Mouse (Mus musculus): Measurements from ENCODE around the gene Inpp4b. TPM values are rescaled to one million over a fixed set of nuclear protein-coding genes. Genes with fewer than 3 reads are reported as not detected.

Inpp4b gene
- polyA plus RNA-seq, 1 experiment from 2014 or later, result 10.2 TPM

DNA sequence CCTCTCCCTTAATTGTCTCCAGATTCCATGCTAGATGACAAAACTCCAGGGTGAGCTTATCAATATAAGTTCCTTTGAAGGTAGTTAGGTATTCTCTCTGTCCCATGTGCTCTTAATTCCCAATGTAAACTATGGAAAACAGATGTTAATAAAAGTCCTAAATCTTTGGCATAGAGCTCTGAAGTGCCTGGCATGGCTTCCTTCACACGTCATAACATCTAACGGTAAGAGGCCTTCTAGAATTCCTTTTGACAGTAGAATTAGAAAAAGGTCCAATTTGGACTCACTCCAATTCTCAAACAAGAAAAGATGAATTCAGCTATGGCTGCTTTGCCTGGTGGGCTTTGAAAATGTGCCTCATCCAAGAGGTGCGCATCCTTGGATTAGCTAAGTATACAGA lies 236.6 kb downstream of the Inpp4b start:
- Histone ChIP-seq H3K4me3 (no peak overlapping the region), H3K4me1 (replicated peaks) (no peaks in the 10 kb centered on the region), H3K9me3 (replicated peaks) (no peaks in the 10 kb centered on the region), H3K36me3 (no peaks in the 10 kb centered on the region), H3K9ac (no peak overlapping the region), H3K4me2 (no peak overlapping the region), H3K27me3 (replicated peaks) (no peaks in the 10 kb centered on the region), H3K27ac (ENCODE audit: poor library complexity, severe bottlenecking) (no peak overlapping the region)
- ATAC-seq (ENCODE audit: insufficient number of reproducible peaks, low FRiP score), result no peak
- 68% methylated on average over 3 of the region's 3 CpGs for WGBS

DNA sequence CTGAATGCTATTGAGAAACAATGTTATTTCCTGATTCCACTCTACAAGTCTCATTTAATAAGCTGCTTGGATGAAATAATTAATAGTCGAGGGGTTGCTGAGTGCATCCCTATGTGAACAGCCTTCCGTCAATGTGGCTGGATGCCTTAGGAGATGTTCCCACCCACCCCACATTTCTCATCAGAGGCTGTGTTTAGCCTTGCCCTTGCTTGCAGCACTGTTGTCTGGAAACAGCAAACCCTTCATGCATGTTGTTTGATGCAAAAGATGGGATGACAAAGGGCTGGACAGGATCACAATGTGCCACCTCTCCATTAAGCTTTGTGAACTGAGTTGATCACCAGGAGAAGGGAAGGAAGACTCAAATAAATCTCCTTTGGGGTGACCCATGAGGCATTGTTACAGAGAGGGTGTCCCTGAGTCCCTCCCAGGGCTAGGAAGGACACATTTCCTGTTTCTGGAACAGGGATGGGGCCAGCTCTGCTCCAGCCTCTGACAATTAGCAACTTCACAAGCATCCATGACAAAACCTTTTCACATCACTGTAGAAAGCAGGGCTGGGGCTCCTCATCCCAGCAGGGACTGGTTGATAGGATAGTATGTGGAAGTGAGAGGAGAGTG lies 239.6 kb downstream of the Inpp4b start:
- Histone ChIP-seq H3K9ac (no peak overlapping the region), H3K4me1 (replicated peaks) (no peaks in the 10 kb centered on the region), H3K4me3 (no peak overlapping the region), H3K9me3 (replicated peaks) (no peaks in the 10 kb centered on the region), H3K27me3 (replicated peaks) (no peaks in the 10 kb centered on the region), H3K36me3 (no peaks in the 10 kb centered on the region), H3K4me2 (no peak overlapping the region), H3K27ac (ENCODE audit: poor library complexity, severe bottlenecking) (no peak overlapping the region)
- WGBS, result 78% methylated on average over 2 of the region's 2 CpGs
- ATAC-seq (ENCODE audit: insufficient number of reproducible peaks, low FRiP score), result no peak

DNA sequence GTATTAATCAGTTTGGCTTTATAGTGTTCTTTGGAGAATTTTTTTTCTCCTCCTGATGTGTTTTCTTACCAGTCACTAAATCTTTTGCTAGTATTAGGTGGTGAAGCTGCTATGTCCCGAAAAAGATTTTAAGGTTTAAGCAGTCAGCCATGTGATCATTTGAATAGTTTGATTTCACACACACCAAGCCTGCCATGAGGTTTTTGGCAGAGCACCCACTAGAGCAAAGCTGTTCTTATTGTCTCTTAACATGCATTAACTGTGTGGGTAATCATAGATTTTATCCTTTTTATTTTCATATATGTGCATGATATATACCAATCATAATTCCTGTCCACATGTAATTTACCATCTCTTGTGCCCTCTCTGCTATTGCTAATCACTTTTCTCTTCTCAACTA lies 240.6 kb downstream of the Inpp4b start:
- Histone ChIP-seq H3K27me3 (replicated peaks) (no peaks in the 10 kb centered on the region), H3K4me1 (replicated peaks) (no peaks in the 10 kb centered on the region), H3K36me3 (no peaks in the 10 kb centered on the region), H3K27ac (ENCODE audit: poor library complexity, severe bottlenecking) (no peak overlapping the region), H3K9me3 (replicated peaks) (no peaks in the 10 kb centered on the region), H3K4me3 (no peak overlapping the region), H3K9ac (no peak overlapping the region), H3K4me2 (no peak overlapping the region)
- WGBS, result 71% methylated on average over 1 of the region's 1 CpGs
- no peak for ATAC-seq (ENCODE audit: insufficient number of reproducible peaks, low FRiP score)

DNA sequence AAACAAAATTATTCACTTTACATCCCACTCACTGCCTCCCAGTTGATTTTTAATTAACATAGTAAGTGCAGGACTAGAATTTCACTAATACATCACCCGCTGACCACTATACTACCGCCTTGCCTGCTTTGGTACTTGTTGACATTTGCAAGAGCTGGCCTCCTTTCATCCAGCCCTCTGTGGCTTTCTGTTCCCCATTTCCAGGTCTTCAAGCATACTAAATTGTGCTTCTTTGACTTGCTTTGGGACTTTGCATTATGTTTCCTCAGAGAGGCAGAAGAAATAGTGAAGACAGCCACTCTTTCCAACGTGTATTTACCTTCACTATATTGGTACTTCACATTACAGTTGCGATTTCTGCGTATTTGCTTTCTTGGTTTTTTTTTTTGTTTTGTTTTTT lies 244.4 kb downstream of the Inpp4b start:
- Histone ChIP-seq H3K27ac (ENCODE audit: poor library complexity, severe bottlenecking) (no peak overlapping the region), H3K4me1 (replicated peaks) (no peaks in the 10 kb centered on the region), H3K4me3 (no peak overlapping the region), H3K9ac (no peak overlapping the region), H3K4me2 (no peak overlapping the region), H3K9me3 (replicated peaks) (no peaks in the 10 kb centered on the region), H3K27me3 (replicated peaks) (no peaks in the 10 kb centered on the region), H3K36me3 (no peaks in the 10 kb centered on the region)
- ATAC-seq (ENCODE audit: insufficient number of reproducible peaks, low FRiP score), result no peak
- 86% methylated on average over 5 of the region's 5 CpGs for WGBS

GRCm38 (mm10) chr8:81594134-81594714 lies 251.9 kb downstream of the Inpp4b start:
- no peaks in the 10 kb centered on the region for H3K27me3 ChIP-seq (replicated peaks)
- H3K27ac ChIP-seq (ENCODE audit: poor library complexity, severe bottlenecking), result no peak overlapping the region
- WGBS, result 78% methylated on average over 3 of the region's 3 CpGs
- H3K4me1 ChIP-seq (replicated peaks), result no peaks in the 10 kb centered on the region
- no peak overlapping the region for H3K4me3 ChIP-seq
- H3K9ac ChIP-seq, result no peak overlapping the region
- H3K9me3 ChIP-seq (replicated peaks), result no peaks in the 10 kb centered on the region
- no peak for ATAC-seq (ENCODE audit: insufficient number of reproducible peaks, low FRiP score)
- no peaks in the 10 kb centered on the region for H3K36me3 ChIP-seq
- H3K4me2 ChIP-seq, result no peak overlapping the region

DNA sequence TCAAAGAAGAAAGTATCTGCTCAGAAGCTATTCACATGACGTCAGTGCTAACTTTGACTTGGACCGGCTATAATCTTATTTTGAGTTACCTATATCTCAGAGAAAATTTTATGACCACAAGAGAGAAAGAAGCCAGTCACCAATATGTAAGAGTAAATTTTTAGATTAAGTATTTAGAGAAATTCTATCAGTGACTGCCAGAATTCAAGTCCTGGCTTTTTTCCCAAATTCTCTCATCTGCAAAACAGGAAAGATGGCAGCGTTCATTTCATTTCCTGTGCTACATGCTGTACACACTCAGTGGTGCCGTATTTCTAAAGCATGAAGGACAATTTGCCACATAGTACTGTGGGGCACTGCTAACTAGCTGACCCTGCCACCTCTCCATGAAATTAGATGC lies 256.9 kb downstream of the Inpp4b start:
- no peak overlapping the region for H3K27ac ChIP-seq (ENCODE audit: poor library complexity, severe bottlenecking)
- H3K4me3 ChIP-seq, result no peak overlapping the region
- no peaks in the 10 kb centered on the region for H3K9me3 ChIP-seq (replicated peaks)
- WGBS, result 65% methylated on average over 4 of the region's 4 CpGs
- H3K27me3 ChIP-seq (replicated peaks), result no peaks in the 10 kb centered on the region
- H3K4me2 ChIP-seq, result no peak overlapping the region
- H3K9ac ChIP-seq, result no peak overlapping the region
- H3K36me3 ChIP-seq, result no peaks in the 10 kb centered on the region
- H3K4me1 ChIP-seq (replicated peaks), result no peaks in the 10 kb centered on the region
- no peak for ATAC-seq (ENCODE audit: insufficient number of reproducible peaks, low FRiP score)

DNA sequence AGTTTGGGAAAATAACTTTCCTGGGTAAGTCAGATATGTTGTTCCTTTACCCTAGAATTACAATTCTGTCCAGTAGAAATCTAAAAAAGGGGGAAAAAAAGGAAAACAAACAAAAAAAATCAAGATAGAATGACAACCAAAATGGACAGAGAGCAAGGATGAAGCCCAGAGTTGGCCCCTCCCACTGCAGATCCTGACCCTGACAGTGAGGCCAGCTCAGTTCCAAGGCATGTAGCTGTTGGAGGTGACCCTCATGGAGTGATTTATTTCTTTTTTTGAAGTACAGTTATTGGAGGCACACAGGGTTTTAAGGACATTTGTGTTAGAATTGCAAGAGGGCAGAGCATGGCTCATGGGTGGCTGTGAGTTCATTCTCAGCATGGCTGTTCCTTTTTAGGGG lies 258.8 kb downstream of the Inpp4b start:
- no peak for ATAC-seq (ENCODE audit: insufficient number of reproducible peaks, low FRiP score)
- Histone ChIP-seq H3K36me3 (no peaks in the 10 kb centered on the region), H3K27me3 (replicated peaks) (no peaks in the 10 kb centered on the region), H3K27ac (ENCODE audit: poor library complexity, severe bottlenecking) (no peak overlapping the region), H3K4me3 (no peak overlapping the region), H3K9me3 (replicated peaks) (no peaks in the 10 kb centered on the region), H3K4me2 (no peak overlapping the region), H3K9ac (no peak overlapping the region), H3K4me1 (replicated peaks) (no peaks in the 10 kb centered on the region)

DNA sequence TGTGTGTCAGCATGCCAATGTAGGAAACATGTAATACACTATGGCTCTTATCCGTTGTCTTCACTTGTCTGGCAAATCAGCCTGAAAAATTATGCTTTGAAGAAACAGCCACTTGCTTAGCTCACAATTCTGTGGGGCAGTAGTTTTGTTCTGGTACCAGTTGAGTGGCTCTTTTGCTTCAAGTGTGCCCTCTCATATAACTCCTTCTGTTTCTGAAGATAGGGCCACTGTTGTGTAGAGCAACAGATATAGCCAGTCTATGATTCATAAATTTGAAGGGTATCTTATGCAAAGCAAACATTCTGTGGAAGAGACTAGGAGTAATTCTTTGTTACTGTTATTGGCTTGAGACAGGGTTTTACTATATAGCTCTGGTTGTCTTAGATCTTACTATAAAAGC lies 265.7 kb downstream of the Inpp4b start:
- Histone ChIP-seq H3K4me1 (replicated peaks) (0 out of 2 replicates have a peak, but pooled peaks cover 3% of the 10 kb centered on the region), H3K9me3 (replicated peaks) (no peaks in the 10 kb centered on the region), H3K4me2 (no peak overlapping the region), H3K27ac (ENCODE audit: poor library complexity, severe bottlenecking) (no peak overlapping the region), H3K9ac (no peak overlapping the region), H3K27me3 (replicated peaks) (no peaks in the 10 kb centered on the region), H3K4me3 (no peak overlapping the region), H3K36me3 (no peaks in the 10 kb centered on the region)
- WGBS, result 82% methylated on average over 1 of the region's 1 CpGs
- ATAC-seq (ENCODE audit: insufficient number of reproducible peaks, low FRiP score), result no peak

- no peak overlapping the region for H3K27ac ChIP-seq (ENCODE audit: poor library complexity, severe bottlenecking)
- 74% methylated on average over 4 of the region's 4 CpGs for WGBS
- H3K9me3 ChIP-seq (replicated peaks), result no peaks in the 10 kb centered on the region
- no peaks in the 10 kb centered on the region for H3K27me3 ChIP-seq (replicated peaks)
- H3K4me3 ChIP-seq, result no peak overlapping the region
- no peaks in the 10 kb centered on the region for H3K36me3 ChIP-seq
- no peak for ATAC-seq (ENCODE audit: insufficient number of reproducible peaks, low FRiP score)
- no peak overlapping the region for H3K9ac ChIP-seq
- H3K4me1 ChIP-seq (replicated peaks), result 0 out of 2 replicates have a peak, but pooled peaks cover 3% of the 10 kb centered on the region
- H3K4me2 ChIP-seq, result no peak overlapping the region
Observed at GRCm38 (mm10) chr8:81609064-81609463, 266.7 kb downstream of the Inpp4b start.

GRCm38 (mm10) chr8:81612611-81613010 lies 270.3 kb downstream of the Inpp4b start:
- Histone ChIP-seq H3K9me3 (replicated peaks) (no peaks in the 10 kb centered on the region), H3K27ac (ENCODE audit: poor library complexity, severe bottlenecking) (no peak overlapping the region), H3K27me3 (replicated peaks) (no peaks in the 10 kb centered on the region), H3K36me3 (no peaks in the 10 kb centered on the region), H3K4me3 (no peak overlapping the region), H3K9ac (no peak overlapping the region), H3K4me1 (replicated peaks) (0 out of 2 replicates have a peak, but pooled peaks cover 3% of the 10 kb centered on the region), H3K4me2 (no peak overlapping the region)
- 20% methylated on average over 2 of the region's 2 CpGs for WGBS
- ATAC-seq (ENCODE audit: insufficient number of reproducible peaks, low FRiP score), result no peak

DNA sequence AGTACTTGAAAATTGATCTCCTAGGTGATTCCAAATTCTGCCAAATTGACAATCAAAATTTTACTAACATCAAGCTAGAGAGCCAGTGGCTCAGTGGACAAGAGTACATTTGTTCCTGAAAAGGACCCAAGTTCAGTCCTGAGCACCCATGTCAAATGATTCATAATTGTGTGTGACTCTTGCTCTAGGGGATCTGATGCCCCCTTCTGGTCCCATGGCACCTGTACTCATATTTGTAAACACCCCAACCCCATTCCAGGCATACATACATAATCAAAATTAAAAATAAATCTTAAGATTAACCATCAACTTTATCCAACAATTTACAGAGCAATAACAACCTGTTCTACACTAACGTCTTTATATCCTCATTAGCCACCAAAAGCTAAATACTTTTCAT lies 271.8 kb downstream of the Inpp4b start:
- Histone ChIP-seq H3K9me3 (replicated peaks) (no peaks in the 10 kb centered on the region), H3K4me2 (no peak overlapping the region), H3K27ac (ENCODE audit: poor library complexity, severe bottlenecking) (no peak overlapping the region), H3K4me3 (no peak overlapping the region), H3K36me3 (no peaks in the 10 kb centered on the region), H3K4me1 (replicated peaks) (0 out of 2 replicates have a peak, but pooled peaks cover 3% of the 10 kb centered on the region), H3K27me3 (replicated peaks) (no peaks in the 10 kb centered on the region), H3K9ac (no peak overlapping the region)
- no peak for ATAC-seq (ENCODE audit: insufficient number of reproducible peaks, low FRiP score)
- 80% methylated on average over 1 of the region's 1 CpGs for WGBS

DNA sequence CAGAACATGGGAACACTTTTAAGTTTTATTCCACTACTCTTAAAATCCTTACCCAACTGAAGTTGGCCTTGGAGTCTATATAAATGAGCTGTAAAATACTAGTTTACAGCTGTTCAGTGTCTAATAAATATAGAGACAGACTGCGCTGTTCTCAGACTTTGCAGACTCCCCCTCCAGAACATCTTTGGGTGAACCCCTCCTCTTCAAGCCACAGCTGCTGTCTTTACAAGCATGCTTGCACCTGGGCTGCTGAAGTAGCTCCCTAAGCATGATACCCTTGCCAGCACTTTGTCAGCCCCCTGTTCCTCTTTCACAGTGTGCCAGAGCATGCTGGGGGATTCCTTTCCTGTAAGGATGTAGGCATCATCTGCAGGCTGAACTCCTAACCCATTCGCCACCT lies 272.2 kb downstream of the Inpp4b start:
- no peaks in the 10 kb centered on the region for H3K9me3 ChIP-seq (replicated peaks)
- no peak overlapping the region for H3K4me3 ChIP-seq
- 92% methylated on average over 2 of the region's 2 CpGs for WGBS
- H3K36me3 ChIP-seq, result no peaks in the 10 kb centered on the region
- no peak overlapping the region for H3K27ac ChIP-seq (ENCODE audit: poor library complexity, severe bottlenecking)
- no peaks in the 10 kb centered on the region for H3K27me3 ChIP-seq (replicated peaks)
- no peak overlapping the region for H3K4me2 ChIP-seq
- H3K4me1 ChIP-seq (replicated peaks), result 0 out of 2 replicates have a peak, but pooled peaks cover 3% of the 10 kb centered on the region
- ATAC-seq (ENCODE audit: insufficient number of reproducible peaks, low FRiP score), result no peak
- no peak overlapping the region for H3K9ac ChIP-seq
